Mouse (Mus musculus): ENCODE results near the gene Dand5. TPM values are rescaled to one million over a fixed set of nuclear protein-coding genes. Genes with fewer than 3 reads are reported as not detected.
"Not testable (repeated sequence)": the region's sequence is repeated elsewhere in the genome, so short reads cannot be mapped to it uniquely, and the experiment has no call there.

Dand5 gene
- polyA plus RNA-seq, 1 experiment from 2014 or later: 8.1 TPM

DNA sequence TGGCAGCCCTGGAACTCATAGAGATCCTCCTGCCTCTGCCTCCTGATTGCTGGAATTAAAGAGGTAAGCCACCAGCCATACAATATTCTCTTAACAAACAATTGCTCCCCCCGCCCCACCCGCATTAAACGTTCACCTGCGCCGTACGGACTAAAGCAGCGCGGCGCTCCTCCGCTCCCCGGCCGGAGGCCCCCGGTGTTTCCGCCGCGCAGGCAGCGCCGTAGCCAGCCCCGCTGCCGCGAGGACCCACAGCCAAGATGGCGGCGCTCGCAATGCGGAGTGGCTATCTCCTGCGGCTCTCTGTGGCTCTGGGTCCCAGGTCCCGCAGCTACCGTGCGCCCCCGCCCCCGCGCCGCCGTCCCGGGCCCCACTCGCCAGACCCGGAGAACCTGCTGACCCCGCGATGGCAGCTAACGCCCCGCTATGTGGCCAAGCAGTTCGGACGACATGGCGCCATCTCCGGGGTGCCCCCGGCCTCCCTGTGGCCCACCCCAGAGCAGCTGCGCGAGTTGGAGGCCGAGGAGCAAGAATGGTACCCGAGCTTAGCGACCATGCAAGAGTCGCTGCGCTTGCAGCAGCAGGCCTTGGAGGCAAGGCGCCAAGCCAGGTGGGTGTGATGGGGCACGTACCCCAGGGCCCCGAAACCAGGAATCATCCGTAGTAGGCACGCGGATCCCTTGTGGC is 9.6 kb upstream of the Dand5 start:
- peak overlapping the region; percentile 94 for H3K27ac ChIP-seq (replicated peaks)
- H3K4me3 ChIP-seq: peak overlapping the region; percentile 66
- peak; percentile 73 for ATAC-seq (replicated peaks)
- H3K4me1 ChIP-seq: peaks cover 41% of the 10 kb centered on the region
- WGBS: 1% methylated on average over 59 of the region's 59 CpGs
- H3K27me3 ChIP-seq: no peaks in the 10 kb centered on the region
- no peaks in the 10 kb centered on the region for H3K9me3 ChIP-seq
- peak overlapping the region; percentile 85 for H3K9ac ChIP-seq (replicated peaks)
- peaks cover 26% of the 10 kb centered on the region for H3K36me3 ChIP-seq
- H3K4me2 ChIP-seq (replicated peaks): peak overlapping the region; percentile 57

- peak within 1 kb of the TSS; percentile 57 for H3K4me2 ChIP-seq (replicated peaks)
- H3K27ac ChIP-seq (replicated peaks): peak within 1 kb of the TSS; percentile 94
- no peaks in the 10 kb centered on the region for H3K27me3 ChIP-seq
- peaks cover 38% of the 10 kb centered on the region for H3K4me1 ChIP-seq
- no peak for ATAC-seq (replicated peaks)
- peak within 1 kb of the TSS; percentile 85 for H3K9ac ChIP-seq (replicated peaks)
- no peaks in the 10 kb centered on the region for H3K9me3 ChIP-seq
- 88% methylated on average over 11 of the region's 11 CpGs for WGBS
- H3K36me3 ChIP-seq: peaks cover 19% of the 10 kb centered on the region
- peak within 1 kb of the TSS; percentile 66 for H3K4me3 ChIP-seq
Observed at GRCm38 (mm10) chr8:84831490-84831889, 8.9 kb upstream of the Dand5 start, which contains the start of gene Gadd45gip1. Gene Gadd45gip1 (plus strand): TSS chr8:84831522.

GRCm38 (mm10) chr8:84826518-84826917 is 3.9 kb upstream of the Dand5 start:
- H3K9me3 ChIP-seq; H3K4me3 ChIP-seq; H3K4me2 ChIP-seq (replicated peaks); H3K27me3 ChIP-seq; H3K9ac ChIP-seq (replicated peaks); ATAC-seq (replicated peaks); H3K27ac ChIP-seq (replicated peaks); H3K4me1 ChIP-seq; H3K36me3 ChIP-seq: not testable (repeated sequence)
- WGBS: 80% methylated on average over 2 of the region's 2 CpGs

DNA sequence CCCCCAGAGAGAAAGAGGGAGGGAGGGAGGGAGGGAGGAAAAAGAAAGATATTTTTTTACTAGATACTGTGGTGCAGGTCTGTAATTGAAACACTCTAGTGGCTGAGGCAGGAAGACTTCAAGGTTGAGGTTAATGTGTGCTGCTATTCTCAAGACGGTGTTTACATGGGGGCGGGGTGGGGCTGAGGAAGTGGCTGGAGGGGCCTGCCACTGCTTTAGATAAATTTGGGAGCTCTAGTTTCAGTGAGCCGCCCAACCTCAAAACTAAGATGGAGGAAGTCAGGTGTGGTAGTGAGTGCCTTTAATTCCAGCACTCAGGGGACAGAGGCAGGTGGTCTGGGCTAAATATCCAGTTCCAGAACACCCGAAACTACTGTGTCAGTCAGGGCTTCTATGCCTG is 3.0 kb upstream of the Dand5 start:
- Histone ChIP-seq H3K4me3 (no peak overlapping the region), H3K36me3 (no peaks in the 10 kb centered on the region), H3K27ac (replicated peaks) (no peak overlapping the region), H3K9me3 (no peaks in the 10 kb centered on the region), H3K4me1 (peaks cover 8% of the 10 kb centered on the region), H3K27me3 (no peaks in the 10 kb centered on the region), H3K9ac (replicated peaks) (no peak overlapping the region), H3K4me2 (replicated peaks) (no peak overlapping the region)
- no peak for ATAC-seq (replicated peaks)
- 78% methylated on average over 4 of the region's 4 CpGs for whole genome bisulfite sequencing

DNA sequence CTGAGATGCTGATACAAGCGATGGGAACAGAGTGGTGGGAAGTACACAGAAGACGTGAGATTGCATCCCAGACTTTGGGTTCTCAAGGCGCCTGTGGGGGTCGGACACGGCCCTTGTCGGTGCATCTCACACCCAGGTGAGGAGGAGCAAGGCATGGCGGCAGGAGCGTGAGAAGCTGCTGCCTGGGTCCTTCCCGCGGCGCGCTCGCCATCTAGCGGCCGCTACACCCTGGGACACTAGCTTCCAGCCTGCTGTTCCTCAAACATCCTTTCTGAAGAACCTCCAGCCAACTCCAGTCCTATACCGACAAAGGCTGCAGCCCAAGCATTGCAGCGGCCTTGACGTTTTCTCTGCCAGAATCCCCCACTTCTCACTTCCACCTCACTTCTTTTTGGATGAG is 1.0 kb upstream of the Dand5 start:
- Histone ChIP-seq H3K36me3 (no peaks in the 10 kb centered on the region), H3K4me1 (peaks cover 8% of the 10 kb centered on the region), H3K9me3 (no peaks in the 10 kb centered on the region), H3K27ac (replicated peaks) (no peak overlapping the region), H3K4me3 (peak overlapping the region; percentile 32), H3K9ac (replicated peaks) (peak overlapping the region; percentile 31; the same call in 1 of the 2 replicates), H3K4me2 (replicated peaks) (peak overlapping the region; percentile 57), H3K27me3 (no peaks in the 10 kb centered on the region)
- WGBS: under 1% methylated on average over 18 of the region's 18 CpGs
- peak; percentile 86 for ATAC-seq (replicated peaks)

- Histone ChIP-seq H3K4me1 (peaks cover 32% of the 10 kb centered on the region), H3K4me2 (replicated peaks) (no peak overlapping the region), H3K9me3 (no peaks in the 10 kb centered on the region), H3K27ac (replicated peaks) (peak overlapping the region; percentile 97; the same call in 1 of the 2 replicates), H3K9ac (replicated peaks) (no peak overlapping the region), H3K4me3 (no peak overlapping the region), H3K27me3 (no peaks in the 10 kb centered on the region), H3K36me3 (no peaks in the 10 kb centered on the region)
- WGBS: 78% methylated on average over 17 of the region's 17 CpGs
- ATAC-seq (replicated peaks): no peak
Observed at GRCm38 (mm10) chr8:84816117-84816516, 6.5 kb downstream of the Dand5 start.

DNA sequence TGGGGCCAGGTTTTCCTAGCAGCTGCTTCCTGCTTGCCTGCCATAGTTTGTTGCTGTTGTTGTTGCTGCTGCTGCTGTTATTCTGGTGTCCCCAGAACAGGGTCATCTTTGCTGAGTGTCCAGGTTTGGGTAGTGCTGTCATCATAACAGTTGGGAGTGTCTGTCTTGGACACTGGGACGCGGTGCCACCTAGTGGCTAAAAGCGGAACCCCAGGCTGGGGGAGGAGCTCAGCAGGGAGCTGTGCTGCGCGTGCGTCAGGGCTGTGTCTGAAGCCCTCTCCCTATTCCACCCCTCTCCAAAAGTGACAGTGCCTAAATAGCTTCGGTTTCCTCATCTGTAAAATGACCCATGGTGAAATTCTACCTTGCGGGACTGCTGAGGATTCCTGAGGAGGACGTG is 7.1 kb downstream of the Dand5 start:
- no peaks in the 10 kb centered on the region for H3K27me3 ChIP-seq
- H3K4me2 ChIP-seq (replicated peaks): peak overlapping the region; percentile 4; the same call in 1 of the 2 replicates
- no peaks in the 10 kb centered on the region for H3K9me3 ChIP-seq
- ATAC-seq (replicated peaks): peak; percentile 41
- H3K9ac ChIP-seq (replicated peaks): no peak overlapping the region
- no peaks in the 10 kb centered on the region for H3K36me3 ChIP-seq
- no peak overlapping the region for H3K4me3 ChIP-seq
- peaks cover 36% of the 10 kb centered on the region for H3K4me1 ChIP-seq
- peak overlapping the region; percentile 97 for H3K27ac ChIP-seq (replicated peaks)
- WGBS: 11% methylated on average over 9 of the region's 9 CpGs

DNA sequence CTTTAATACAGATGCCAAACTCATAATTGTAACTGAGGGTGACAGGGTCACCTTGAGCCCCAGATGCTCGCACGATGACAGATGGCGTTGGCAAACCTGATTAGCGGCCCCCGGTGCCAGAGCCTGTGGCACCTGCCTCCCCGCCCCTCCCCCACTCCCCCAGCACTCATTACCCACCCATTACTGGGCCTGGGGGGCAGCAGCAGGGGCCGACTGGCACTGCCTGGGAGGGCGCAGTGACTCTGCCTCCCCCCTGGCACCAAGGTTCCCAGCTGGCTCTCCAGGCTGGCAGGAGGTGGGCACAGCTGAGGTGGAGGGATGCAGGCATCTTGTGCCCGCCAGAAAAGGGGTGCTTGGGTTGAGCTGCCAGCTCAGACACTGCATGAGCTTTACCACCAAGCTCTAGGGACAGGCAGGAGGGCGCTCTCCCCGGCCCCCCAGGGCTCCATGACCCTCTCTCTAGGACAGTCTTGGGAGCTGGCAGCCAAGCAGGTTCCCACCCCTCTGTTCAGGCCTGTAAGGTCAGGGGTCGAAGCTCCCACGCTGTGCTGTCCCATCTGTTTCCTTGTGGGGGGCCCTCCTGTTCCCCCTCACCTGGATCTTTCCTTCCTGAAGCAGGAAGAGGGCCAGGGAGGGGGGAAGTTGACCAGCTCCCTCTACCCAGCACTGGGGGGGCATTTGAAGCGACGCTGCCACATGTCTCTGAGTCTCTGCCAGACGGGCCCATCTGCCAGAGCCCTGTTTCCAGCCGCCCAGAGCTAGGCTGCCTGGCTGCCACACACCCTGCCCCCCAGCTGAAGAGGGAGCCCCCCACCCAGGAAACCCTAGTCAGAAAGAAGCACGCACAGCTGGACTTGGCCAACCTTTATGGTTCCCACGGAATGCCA is 7.8 kb downstream of the Dand5 start:
- 29% methylated on average over 19 of the region's 19 CpGs for WGBS
- Histone ChIP-seq H3K4me3 (no peak overlapping the region), H3K9me3 (no peaks in the 10 kb centered on the region), H3K27me3 (no peaks in the 10 kb centered on the region), H3K9ac (replicated peaks) (no peak overlapping the region; the same call in 1 of the 2 replicates), H3K27ac (replicated peaks) (peak overlapping the region; percentile 97), H3K4me1 (peaks cover 41% of the 10 kb centered on the region), H3K4me2 (replicated peaks) (peak overlapping the region; percentile 4), H3K36me3 (no peaks in the 10 kb centered on the region)
- ATAC-seq (replicated peaks): peak; percentile 44

GRCm38 (mm10) chr8:84814240-84814554 is 8.4 kb downstream of the Dand5 start:
- Histone ChIP-seq H3K27me3 (no peaks in the 10 kb centered on the region), H3K9ac (replicated peaks) (no peak overlapping the region), H3K4me2 (replicated peaks) (peak overlapping the region; percentile 4), H3K36me3 (no peaks in the 10 kb centered on the region), H3K4me3 (no peak overlapping the region), H3K9me3 (no peaks in the 10 kb centered on the region), H3K4me1 (peaks cover 47% of the 10 kb centered on the region), H3K27ac (replicated peaks) (peak overlapping the region; percentile 97)
- 58% methylated on average over 11 of the region's 11 CpGs for WGBS
- peak; percentile 33 for ATAC-seq (replicated peaks)

DNA sequence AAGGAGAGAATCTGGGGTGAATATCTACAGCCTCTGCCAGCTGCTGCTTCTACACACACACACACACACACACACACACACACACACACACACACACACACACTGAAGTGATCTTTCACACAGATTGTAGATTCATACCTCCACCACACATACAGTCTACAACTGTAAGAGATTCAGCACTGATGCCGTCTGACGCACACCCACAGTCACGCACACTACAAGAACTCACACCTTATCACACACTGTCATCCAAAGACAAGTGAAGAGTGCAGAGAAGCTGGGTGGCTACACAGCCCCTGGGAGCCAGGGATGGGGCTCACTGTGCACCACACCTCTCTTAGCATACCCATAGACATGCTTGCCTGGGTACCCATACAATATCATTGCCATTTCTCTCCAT is 8.8 kb downstream of the Dand5 start:
- Histone ChIP-seq H3K4me2 (replicated peaks) (peak overlapping the region; percentile 4; the same call in 1 of the 2 replicates), H3K4me3 (no peak overlapping the region), H3K27ac (replicated peaks) (peak overlapping the region; percentile 97), H3K9me3 (no peaks in the 10 kb centered on the region), H3K4me1 (peaks cover 51% of the 10 kb centered on the region), H3K36me3 (no peaks in the 10 kb centered on the region), H3K9ac (replicated peaks) (no peak overlapping the region), H3K27me3 (no peaks in the 10 kb centered on the region)
- ATAC-seq (replicated peaks): peak; percentile 0; the same call in 1 of the 2 replicates
- 61% methylated on average over 3 of the region's 3 CpGs for WGBS

GRCm38 (mm10) chr8:84813059-84813458 is 9.6 kb downstream of the Dand5 start:
- no peaks in the 10 kb centered on the region for H3K27me3 ChIP-seq
- no peaks in the 10 kb centered on the region for H3K36me3 ChIP-seq
- WGBS: 2% methylated on average over 5 of the region's 5 CpGs
- ATAC-seq (replicated peaks): 0 out of 2 replicates have a peak, but pooled peaks have one; percentile 11
- H3K4me2 ChIP-seq (replicated peaks): no peak overlapping the region
- peak overlapping the region; percentile 97 for H3K27ac ChIP-seq (replicated peaks)
- H3K9me3 ChIP-seq: no peaks in the 10 kb centered on the region
- peaks cover 55% of the 10 kb centered on the region for H3K4me1 ChIP-seq
- no peak overlapping the region for H3K9ac ChIP-seq (replicated peaks)
- no peak overlapping the region for H3K4me3 ChIP-seq

DNA sequence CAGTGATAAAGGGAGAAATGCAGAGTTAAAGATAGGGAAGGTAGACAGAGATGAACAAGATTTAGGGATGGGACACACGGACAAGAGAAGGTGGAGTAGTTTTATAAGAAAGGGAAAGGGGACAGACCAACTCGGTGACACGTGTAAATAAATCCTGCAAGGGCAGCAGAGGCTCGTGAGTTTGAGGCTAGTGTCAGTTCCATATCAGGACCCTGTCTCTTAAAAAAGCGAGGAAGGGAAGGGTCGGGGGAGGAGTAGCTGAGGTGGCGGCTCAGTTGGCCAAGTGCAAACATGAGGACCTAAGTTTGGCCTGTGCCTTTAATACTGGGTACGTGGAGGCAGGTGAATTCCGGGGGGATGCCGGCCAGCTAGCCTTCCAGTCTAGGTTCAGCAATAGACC is 11.3 kb downstream of the Dand5 start:
- Histone ChIP-seq H3K4me3 (peak overlapping the region; percentile 37), H3K9me3 (no peaks in the 10 kb centered on the region), H3K9ac (replicated peaks) (peak overlapping the region; percentile 29; the same call in 1 of the 2 replicates), H3K27ac (replicated peaks) (peak overlapping the region; percentile 72), H3K27me3 (no peaks in the 10 kb centered on the region), H3K36me3 (no peaks in the 10 kb centered on the region), H3K4me1 (peaks cover 55% of the 10 kb centered on the region), H3K4me2 (replicated peaks) (peak overlapping the region; percentile 47)
- ATAC-seq (replicated peaks): no peak
- WGBS: 11% methylated on average over 10 of the region's 10 CpGs
